Mouse (Mus musculus) retina, embryonic 14.5 days (tissue): ENCODE measurements around the gene Ryr3.
"Not testable (repeated sequence)": the region's sequence is repeated elsewhere in the genome, so short reads cannot be mapped to it uniquely, and the experiment has no call there.

Source experiments
- DNase-seq: peaks from one replicate; pipeline ENCODE4 v3.0.0-alpha.2; 2015; ENCODE audit warnings: low spot score

Gene Ryr3

GRCm38 (mm10) chr2:113095184-113095583 is 121.7 kb downstream of the Ryr3 start:
- DNase-seq, result no peak

- no peak for DNase-seq
These were observed 122.8 kb downstream of the Ryr3 start for GRCm38 (mm10) chr2:113094088-113094487.

- no peak for DNase-seq
These were observed 124.1 kb downstream of the Ryr3 start for GRCm38 (mm10) chr2:113092756-113093155.

- DNase-seq, result not testable (repeated sequence)
These were observed 125.6 kb downstream of the Ryr3 start for GRCm38 (mm10) chr2:113091316-113091715.

GRCm38 (mm10) chr2:113076396-113076795 is 140.5 kb downstream of the Ryr3 start:
- peak; percentile 17 for DNase-seq

GRCm38 (mm10) chr2:113059367-113059766 is 157.5 kb downstream of the Ryr3 start:
- no peak for DNase-seq

- no peak for DNase-seq
These were observed 158.0 kb downstream of the Ryr3 start for GRCm38 (mm10) chr2:113058914-113059313.

- no peak for DNase-seq
These were observed 158.8 kb downstream of the Ryr3 start for GRCm38 (mm10) chr2:113058116-113058515.

GRCm38 (mm10) chr2:113055591-113055990 is 161.3 kb downstream of the Ryr3 start:
- no peak for DNase-seq

- no peak for DNase-seq
These were observed 167.1 kb downstream of the Ryr3 start for GRCm38 (mm10) chr2:113049831-113050230.

GRCm38 (mm10) chr2:113036550-113036949 is 180.3 kb downstream of the Ryr3 start:
- no peak for DNase-seq

GRCm38 (mm10) chr2:113030689-113031088 is 186.2 kb downstream of the Ryr3 start:
- DNase-seq, result no peak

- DNase-seq, result no peak
These were observed 197.0 kb downstream of the Ryr3 start for GRCm38 (mm10) chr2:113019896-113020295.

GRCm38 (mm10) chr2:113018278-113018677 is 198.6 kb downstream of the Ryr3 start:
- DNase-seq, result no peak

GRCm38 (mm10) chr2:113016236-113016635 is 200.7 kb downstream of the Ryr3 start:
- no peak for DNase-seq

- DNase-seq, result no peak
These were observed 207.7 kb downstream of the Ryr3 start for GRCm38 (mm10) chr2:113008961-113009740.

GRCm38 (mm10) chr2:112998498-112998897 is 218.4 kb downstream of the Ryr3 start:
- DNase-seq, result no peak

GRCm38 (mm10) chr2:112982908-112983510 is 233.9 kb downstream of the Ryr3 start:
- DNase-seq, result no peak

GRCm38 (mm10) chr2:112966807-112967625 is 249.9 kb downstream of the Ryr3 start:
- peak; percentile 24 for DNase-seq

GRCm38 (mm10) chr2:112948931-112949330 is 268.0 kb downstream of the Ryr3 start:
- DNase-seq, result no peak

GRCm38 (mm10) chr2:112931776-112932175 is 285.1 kb downstream of the Ryr3 start:
- no peak for DNase-seq

GRCm38 (mm10) chr2:112913796-112914195 is 303.1 kb downstream of the Ryr3 start:
- no peak for DNase-seq

- DNase-seq, result no peak
These were observed 304.3 kb downstream of the Ryr3 start for GRCm38 (mm10) chr2:112912611-112913010.
